Mouse (Mus musculus) hindlimb bud, embryonic 11.5 days (tissue): ENCODE results near the gene Angptl7.
A peak's percentile ranks its signal among the peaks of the same experiment; 100 is the strongest.

ENCODE experiments used
- DNase-seq: peaks from one replicate; pipeline ENCODE4 v3.0.0-alpha.2; 2012; ENCODE audit warnings: low read depth, low spot score; ENCODE audit errors: extremely low spot score

Angptl7 gene

DNA sequence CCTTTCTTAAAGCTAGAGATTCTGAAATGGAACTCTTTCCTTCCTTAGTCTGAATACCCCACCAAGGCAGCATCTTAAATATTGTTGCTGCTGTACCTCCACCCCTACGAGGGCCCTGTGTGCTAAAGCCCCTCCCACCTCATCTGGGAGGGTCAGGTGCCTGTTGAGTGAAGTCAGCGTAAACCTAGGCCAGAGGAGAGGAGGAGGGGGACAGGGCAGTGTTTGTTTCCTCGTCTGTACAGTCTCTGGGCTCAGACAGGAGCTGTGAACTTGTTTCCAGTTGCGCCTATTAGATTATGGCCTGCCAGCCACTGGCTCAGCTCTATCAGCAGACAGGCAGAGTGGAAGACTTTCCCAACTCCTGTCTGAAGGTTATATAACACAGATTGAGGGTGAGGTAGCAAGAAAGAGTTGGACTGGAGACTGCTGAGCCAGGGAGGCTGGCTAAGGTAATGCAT, at the start of gene Angptl7:
Gene Angptl7 (minus strand): TSS at position 51 of the 458 bp plus-strand sequence.
- DNase-seq = no peak

DNA sequence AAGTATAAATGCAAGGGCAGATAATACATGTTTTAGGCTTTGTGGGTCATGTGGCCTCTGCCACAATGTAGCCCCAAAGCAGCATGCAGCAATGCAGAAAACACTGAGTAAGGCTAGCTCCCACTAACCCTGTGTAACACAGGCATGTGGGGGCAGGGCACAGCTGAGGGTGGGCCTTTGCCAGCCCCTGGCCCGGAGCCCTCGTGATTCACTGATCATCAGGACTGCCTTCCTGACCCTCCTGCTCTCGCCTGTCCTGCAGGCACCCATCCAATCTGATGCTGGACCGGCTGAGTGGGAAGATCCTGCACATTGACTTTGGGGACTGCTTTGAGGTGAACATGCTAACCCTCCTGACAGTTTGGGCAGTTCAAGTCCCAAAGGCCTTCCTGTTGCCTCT, 48.8 kb upstream of the Angptl7 start:
- no peak for DNase-seq

DNA sequence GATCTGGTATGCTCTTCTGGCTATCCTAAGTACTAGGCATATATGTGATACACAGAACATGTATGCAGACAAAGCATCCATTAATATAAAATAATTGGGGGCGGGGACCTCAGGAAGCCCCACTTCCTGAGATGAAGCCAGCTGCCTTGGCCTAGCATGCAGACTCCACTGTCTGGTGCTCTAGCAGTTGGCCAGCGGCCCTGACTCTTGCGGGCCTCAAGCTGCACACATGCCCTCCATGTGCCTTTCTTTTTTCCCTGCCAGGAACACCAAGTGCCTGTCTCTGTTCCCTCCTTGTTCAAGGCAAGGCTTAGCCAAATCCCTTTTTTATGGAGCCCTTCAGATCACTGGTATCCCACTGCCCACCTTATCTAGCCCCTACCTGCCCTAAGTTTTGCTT, 35.6 kb upstream of the Angptl7 start:
- no peak for DNase-seq

GRCm38 (mm10) chr4:148533613-148534328, 33.5 kb upstream of the Angptl7 start:
- DNase-seq = no peak

GRCm38 (mm10) chr4:148532516-148532915, 32.3 kb upstream of the Angptl7 start:
- DNase-seq = no peak

DNA sequence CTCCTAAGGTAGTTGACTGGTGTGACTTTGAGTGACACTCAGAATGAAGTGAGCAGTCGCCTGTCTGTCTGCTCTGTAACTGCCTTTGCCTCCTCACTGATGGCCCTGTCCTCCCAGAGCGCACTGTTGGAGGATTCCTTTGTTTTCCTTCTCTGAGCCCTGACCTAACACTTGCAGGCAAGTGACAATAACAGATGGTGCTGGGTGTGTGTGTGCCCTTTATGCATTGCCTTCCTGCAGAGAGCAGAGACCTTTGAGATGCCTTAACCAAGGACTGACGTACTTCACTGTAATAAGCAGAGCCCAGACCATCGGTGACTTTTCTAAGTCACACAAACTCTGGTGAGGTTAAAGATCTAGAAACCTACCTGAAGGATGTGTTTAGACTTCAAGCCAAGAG, 31.1 kb upstream of the Angptl7 start:
- no peak for DNase-seq

- no peak for DNase-seq
These were observed 30.5 kb upstream of the Angptl7 start for GRCm38 (mm10) chr4:148530778-148531177.

GRCm38 (mm10) chr4:148530351-148530750, 30.1 kb upstream of the Angptl7 start:
- no peak for DNase-seq

GRCm38 (mm10) chr4:148527158-148527910, 27.1 kb upstream of the Angptl7 start:
- no peak for DNase-seq

DNA sequence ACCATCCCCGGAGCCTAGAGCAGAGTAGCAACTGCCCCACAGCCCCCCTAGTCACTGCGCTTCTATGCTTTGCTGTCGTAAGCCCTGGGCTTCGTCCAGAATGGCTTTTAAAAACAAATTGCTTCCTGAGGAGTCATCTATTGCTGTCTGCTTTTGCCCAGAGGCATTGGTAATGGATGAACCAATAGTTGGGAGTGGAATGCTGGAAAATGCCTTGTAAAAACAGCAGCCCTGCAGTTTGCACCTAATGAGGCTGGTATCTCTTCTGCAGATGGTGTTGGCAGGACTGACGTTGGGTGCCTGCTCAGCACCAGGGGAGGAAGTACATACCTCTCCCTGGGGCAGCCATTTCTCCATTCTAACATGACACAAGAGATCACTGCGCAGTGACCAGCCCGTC, 23.3 kb upstream of the Angptl7 start:
- DNase-seq = no peak

- DNase-seq = no peak
These were observed 18.1 kb upstream of the Angptl7 start for GRCm38 (mm10) chr4:148518235-148518795.

DNA sequence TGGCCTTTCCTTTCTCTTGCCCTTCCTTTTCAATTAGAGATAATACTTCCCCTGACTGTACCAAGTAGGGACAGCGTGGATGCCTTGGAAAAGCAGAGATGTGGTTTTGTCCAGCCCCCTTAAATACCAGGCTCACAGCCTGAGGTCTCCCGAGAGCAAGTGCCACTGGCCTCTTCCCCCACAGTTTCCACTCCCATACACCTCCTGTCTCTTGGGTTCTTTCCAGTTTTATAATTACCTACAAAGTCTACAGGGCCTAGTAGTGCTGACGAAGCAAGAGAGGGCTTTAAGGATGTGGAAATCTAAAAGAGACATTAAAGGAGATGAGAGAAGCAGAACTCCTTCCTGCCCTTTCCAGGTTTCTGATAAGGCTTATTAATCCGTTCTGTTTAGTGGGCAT, 17.5 kb upstream of the Angptl7 start:
- DNase-seq = no peak

- DNase-seq = no peak
These were observed 15.1 kb upstream of the Angptl7 start for GRCm38 (mm10) chr4:148515313-148515712.

DNA sequence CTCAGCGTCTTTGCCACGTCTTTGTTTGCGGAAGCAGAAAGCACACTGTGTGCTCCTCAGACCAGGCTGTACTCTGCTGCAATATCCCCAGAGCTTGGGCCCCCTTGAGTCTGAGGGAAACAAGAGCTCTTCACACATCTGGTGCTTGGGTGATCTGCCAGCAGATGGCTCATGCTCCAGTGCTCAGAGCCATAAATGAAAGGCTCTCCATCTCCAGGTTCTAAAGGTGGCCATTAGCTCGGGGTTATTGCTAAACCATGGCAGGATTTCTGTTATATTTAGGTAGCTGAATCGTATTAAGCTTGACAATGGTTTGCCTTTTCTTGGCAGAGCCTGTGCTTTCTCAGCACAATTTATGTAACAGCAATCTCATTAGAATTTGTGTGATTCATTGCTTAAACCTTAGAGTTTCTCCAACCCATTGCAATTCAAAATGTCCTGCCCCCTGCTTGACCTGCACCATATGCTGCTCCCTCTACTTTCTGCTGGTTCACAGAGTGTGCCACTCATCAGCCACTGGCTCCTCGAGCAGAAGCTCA, 12.8 kb upstream of the Angptl7 start:
- DNase-seq = no peak

GRCm38 (mm10) chr4:148511334-148511733, 11.1 kb upstream of the Angptl7 start:
- DNase-seq = no peak

DNA sequence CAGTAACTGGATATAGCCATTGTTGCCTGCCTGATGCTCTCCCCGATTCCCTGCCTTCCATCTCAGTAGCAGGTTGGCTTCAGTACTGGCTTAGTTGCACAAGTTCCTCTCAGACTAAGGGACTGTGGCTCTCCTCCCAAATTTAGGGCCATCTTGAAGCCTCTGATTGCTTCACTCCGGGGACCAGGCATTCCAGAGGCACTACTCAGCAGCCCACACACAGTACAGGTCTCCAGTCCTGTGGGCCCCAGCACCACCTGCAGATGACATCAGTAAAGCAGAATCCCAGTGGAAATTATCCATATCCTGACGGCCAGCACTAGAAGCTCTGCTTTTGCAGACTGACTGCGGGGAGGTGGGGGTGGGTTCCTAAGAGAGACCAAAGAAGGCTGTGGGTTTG, 10.4 kb upstream of the Angptl7 start:
- no peak for DNase-seq

GRCm38 (mm10) chr4:148509450-148510084, 9.3 kb upstream of the Angptl7 start:
- DNase-seq = no peak

DNA sequence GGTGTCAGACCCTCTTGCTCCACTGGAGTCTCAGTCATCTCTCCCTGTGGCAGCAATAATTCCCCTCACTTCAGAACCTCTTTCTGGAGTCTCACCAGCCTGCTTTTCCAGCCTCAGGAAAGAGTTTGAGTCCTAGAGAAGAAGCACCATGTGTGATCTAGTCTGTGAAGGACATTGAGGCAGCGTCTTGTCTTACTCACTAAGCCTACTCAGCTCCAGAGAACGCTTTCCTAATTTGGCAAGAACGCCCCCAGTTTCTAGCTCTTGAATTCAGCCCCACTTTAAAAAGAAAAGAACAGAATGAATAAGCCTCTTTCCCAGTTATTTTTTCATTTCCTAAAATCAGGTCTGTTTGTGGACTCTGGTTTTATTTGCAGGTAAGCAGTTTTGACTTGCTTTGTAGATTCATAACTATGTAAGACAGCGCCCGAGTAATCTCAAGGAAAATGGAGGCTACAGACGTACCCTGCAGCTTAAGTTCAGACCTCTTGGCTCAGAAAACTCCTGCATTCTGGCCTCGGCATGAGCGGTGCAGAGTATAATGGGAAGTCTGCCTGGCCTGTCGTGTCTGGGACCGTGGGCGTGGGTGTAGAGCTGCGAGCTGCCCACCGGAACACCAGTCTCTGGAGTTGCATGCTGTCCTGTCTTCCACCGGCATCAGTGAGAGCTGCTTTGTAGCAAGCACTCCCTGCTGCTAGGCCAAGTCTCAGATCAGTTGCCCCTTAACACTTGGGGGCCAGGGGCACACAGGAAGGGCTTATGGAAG, 8.0 kb upstream of the Angptl7 start:
- DNase-seq = no peak

DNA sequence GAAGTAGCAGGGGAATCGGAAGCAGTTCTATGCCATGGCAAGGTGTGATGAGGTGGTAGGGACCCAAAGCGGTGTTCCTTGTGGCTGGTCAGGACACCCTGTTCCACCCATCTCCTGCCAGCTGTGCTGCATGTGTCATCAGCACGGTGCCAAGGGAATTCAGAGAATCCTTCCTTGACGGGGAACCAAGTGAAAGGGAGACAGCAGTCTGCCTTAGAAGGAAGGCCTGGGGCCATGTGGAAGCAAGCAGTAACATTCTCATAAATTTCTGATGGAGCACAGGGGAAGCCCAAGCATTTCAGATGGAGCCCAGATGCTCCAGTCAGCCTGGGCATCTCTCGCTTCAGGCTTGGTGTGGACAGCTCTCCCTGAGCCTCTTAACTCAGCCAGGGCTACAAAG, 7.3 kb upstream of the Angptl7 start:
- DNase-seq = no peak

- DNase-seq = peak; percentile 20
These were observed 4.3 kb upstream of the Angptl7 start for GRCm38 (mm10) chr4:148504497-148504959.
